ENCODE assay signal across 9 mouse cellular contexts in genomic region chr4:100885793-100886742, GRCm38 (mm10).
A peak's percentile ranks its signal among the peaks of the same experiment; 100 is the strongest.
DNase-seq lines count a peak whose midpoint lies in the region; ATAC-seq and TF ChIP-seq lines count a peak whose summit lies in the region.
"Had no signal": no experiment of that assay in that cellular context is flagged by ENCODE, and none has a peak within 500 bp of the region (broad histone marks: within the 10 kb centered on the region; RNA-seq: fewer than 3 reads in every experiment).

No protein-coding gene starts in this region.

- TF ChIP-seq CTCF in heart, postnatal 0 days (IDR thresholded peaks at IDR 0.05; ENCODE audit: low read depth): no peak

- H3K9ac ChIP-seq in embryonic facial prominence, embryonic 14.5 days (ENCODE audit: low read depth, low read length): peak overlapping the region; percentile 9; the same call in 1 of the 2 replicates
- H3K9ac ChIP-seq in heart, postnatal 0 days (replicated peaks; ENCODE audit: low read depth, low read length): peak overlapping the region; percentile 43
- no peak overlapping the region for H3K9ac ChIP-seq in liver, embryonic 11.5 days (ENCODE audit: low read depth, low read length)
- H3K9ac ChIP-seq in neural tube, embryonic 11.5 days (ENCODE audit: low read length): no peak overlapping the region; the same call in 1 of the 2 replicates

- 10% methylated on average over 19 of the region's 19 CpGs for WGBS in embryonic facial prominence, embryonic 14.5 days
- WGBS in heart, postnatal 0 days: 25% methylated on average over 19 of the region's 19 CpGs
- 25% methylated on average over 19 of the region's 19 CpGs for WGBS in liver, embryonic 11.5 days
- WGBS in neural tube, embryonic 11.5 days: 5% methylated on average over 19 of the region's 19 CpGs

- no peaks in the 10 kb centered on the region for H3K9me3 ChIP-seq in embryonic facial prominence, embryonic 14.5 days (ENCODE audit: control insufficient read depth, low read length)
- no peaks in the 10 kb centered on the region for H3K9me3 ChIP-seq in heart, postnatal 0 days (replicated peaks; ENCODE audit: control insufficient read depth, low read length)
- no peaks in the 10 kb centered on the region for H3K9me3 ChIP-seq in liver, embryonic 11.5 days (ENCODE audit: control insufficient read depth, low read length)
- H3K9me3 ChIP-seq in neural tube, embryonic 11.5 days (ENCODE audit: control insufficient read depth, low read length): no peaks in the 10 kb centered on the region

- ATAC-seq in embryonic facial prominence, embryonic 14.5 days (ENCODE audit: low read depth): peak; percentile 87
- peak; percentile 24; the same call in 1 of the 2 replicates for ATAC-seq in heart, postnatal 0 days (ENCODE audit: insufficient read depth, low read depth)
- peak; percentile 32; the same call in 1 of the 2 replicates for ATAC-seq in liver, embryonic 11.5 days (replicated peaks; ENCODE audit: low FRiP score)
- peak; percentile 87 for ATAC-seq in neural tube, embryonic 11.5 days (ENCODE audit: insufficient read depth, low FRiP score, low TSS enrichment)
- no peak for ATAC-seq in cerebellum, adult (ENCODE audit: insufficient number of reproducible peaks, low FRiP score, low TSS enrichment)

- peak overlapping the region; percentile 69 for H3K27ac ChIP-seq in embryonic facial prominence, embryonic 14.5 days (replicated peaks; ENCODE audit: low read depth, low read length)
- H3K27ac ChIP-seq in heart, postnatal 0 days (ENCODE audit: low read depth): peak overlapping the region; percentile 73
- H3K27ac ChIP-seq in liver, embryonic 11.5 days (ENCODE audit: low read depth, low read length): peak overlapping the region; percentile 16; the same call in 1 of the 2 replicates
- H3K27ac ChIP-seq in neural tube, embryonic 11.5 days (ENCODE audit: low read depth, low read length): peak overlapping the region; percentile 81
- H3K27ac ChIP-seq: heart, adult 2 months had no signal

- intact Hi-C loops in heart, postnatal 25 days (cut with DNase I): no loop called here

- no peaks in the 10 kb centered on the region for H3K27me3 ChIP-seq in embryonic facial prominence, embryonic 14.5 days (replicated peaks; ENCODE audit: control insufficient read depth, insufficient read depth, low read length)
- H3K27me3 ChIP-seq in heart, postnatal 0 days (ENCODE audit: control insufficient read depth, insufficient read depth, low read length): no peaks in the 10 kb centered on the region
- H3K27me3 ChIP-seq in liver, embryonic 11.5 days (replicated peaks; ENCODE audit: control insufficient read depth, insufficient read depth, low read length): no peaks in the 10 kb centered on the region
- H3K27me3 ChIP-seq in neural tube, embryonic 11.5 days (ENCODE audit: control insufficient read depth, insufficient read depth, low read length): no peaks in the 10 kb centered on the region

- peaks cover 44% of the 10 kb centered on the region for H3K4me1 ChIP-seq in embryonic facial prominence, embryonic 14.5 days (ENCODE audit: control insufficient read depth, insufficient read depth, low read length)
- H3K4me1 ChIP-seq in heart, postnatal 0 days (ENCODE audit: control insufficient read depth, insufficient read depth): peaks cover 18% of the 10 kb centered on the region; the same call in 1 of the 2 replicates
- H3K4me1 ChIP-seq in liver, embryonic 11.5 days (replicated peaks; ENCODE audit: control insufficient read depth, insufficient read depth, low read length): peaks cover 18% of the 10 kb centered on the region
- peaks cover 44% of the 10 kb centered on the region for H3K4me1 ChIP-seq in neural tube, embryonic 11.5 days (ENCODE audit: control insufficient read depth, insufficient read depth, low read length)

- no peaks in the 10 kb centered on the region for H3K36me3 ChIP-seq in embryonic facial prominence, embryonic 14.5 days (ENCODE audit: control insufficient read depth, insufficient read depth, low read length)
- no peaks in the 10 kb centered on the region for H3K36me3 ChIP-seq in heart, postnatal 0 days (replicated peaks; ENCODE audit: control insufficient read depth, insufficient read depth, low read length)
- no peaks in the 10 kb centered on the region for H3K36me3 ChIP-seq in liver, embryonic 11.5 days (ENCODE audit: control insufficient read depth, insufficient read depth, low read length)
- H3K36me3 ChIP-seq in neural tube, embryonic 11.5 days (ENCODE audit: control insufficient read depth, insufficient read depth, low read length): no peaks in the 10 kb centered on the region

- no peak for TF ChIP-seq EP300 in heart, postnatal 0 days (IDR thresholded peaks at IDR 0.05; ENCODE audit: low read depth)

- DNase-seq in heart, adult 8-10 months (ENCODE audit: low spot score): peak; percentile 27
- no peak for DNase-seq in heart, postnatal 25 days (ENCODE audit: low spot score)
- DNase-seq in embryonic facial prominence, embryonic 14.5 days (ENCODE audit: low spot score): peak; percentile 92
- DNase-seq in heart, postnatal 0 days (ENCODE audit: low spot score): no peak
- DNase-seq in liver, embryonic 11.5 days (ENCODE audit: low spot score): peak; percentile 47
- peak; percentile 81 for DNase-seq in neural tube, embryonic 11.5 days (ENCODE audit: low spot score)
- no peak for DNase-seq in thymus, postnatal 14 days

- H3K4me3 ChIP-seq in embryonic facial prominence, embryonic 14.5 days (ENCODE audit: low read depth, low read length): no peak overlapping the region
- H3K4me3 ChIP-seq in heart, postnatal 0 days (ENCODE audit: low read depth, low read length): no peak overlapping the region
- no peak overlapping the region for H3K4me3 ChIP-seq in liver, embryonic 11.5 days (ENCODE audit: low read depth, low read length)
- no peak overlapping the region for H3K4me3 ChIP-seq in neural tube, embryonic 11.5 days (ENCODE audit: low read depth, low read length)
- H3K4me3 ChIP-seq: heart, adult 2 months had no signal

- H3K4me2 ChIP-seq in embryonic facial prominence, embryonic 14.5 days (ENCODE audit: low read depth, low read length): peak overlapping the region; percentile 18
- H3K4me2 ChIP-seq in heart, postnatal 0 days (ENCODE audit: low read depth, low read length): peak overlapping the region; percentile 17; the same call in 1 of the 2 replicates
- H3K4me2 ChIP-seq in liver, embryonic 11.5 days: peak overlapping the region; percentile 8; the same call in 1 of the 2 replicates
- peak overlapping the region; percentile 17 for H3K4me2 ChIP-seq in neural tube, embryonic 11.5 days (ENCODE audit: low read depth)

Comparison
In these comparisons a context has a peak if more than half of its experiments do, and no peak if none do; other contexts are left out.
1. DNase-seq: peak in heart, adult 8-10 months (single experiment), embryonic facial prominence, embryonic 14.5 days (single experiment), liver, embryonic 11.5 days (single experiment) and neural tube, embryonic 11.5 days (single experiment); none in heart, postnatal 25 days (single experiment), heart, postnatal 0 days (single experiment) and thymus, postnatal 14 days (single experiment).
2. H3K27ac ChIP-seq: peak in every context shown above with its lines; median percentile 81 in neural tube, embryonic 11.5 days; 73 in heart, postnatal 0 days; 69 in embryonic facial prominence, embryonic 14.5 days; 16 in liver, embryonic 11.5 days.
3. H3K9ac ChIP-seq: peak in embryonic facial prominence, embryonic 14.5 days (single experiment) and heart, postnatal 0 days (single experiment); none in liver, embryonic 11.5 days (single experiment) and neural tube, embryonic 11.5 days (single experiment).
4. Peak in every context shown above with its lines, with median percentiles within 50 percentile points of each other: H3K4me2 ChIP-seq.